Mouse (Mus musculus): ENCODE results near the gene Spty2d1.

GRCm38 (mm10) chr7:47020956-47021355 lies 12.7 kb upstream of the Spty2d1 start:
- TF ChIP-seq POLR2A (IDR thresholded peaks at IDR 0.05; ENCODE audit: low read depth, low read length) (no peak), CTCF (IDR thresholded peaks at IDR 0.05; ENCODE audit: extremely low read depth, insufficient read length, insufficient replicate concordance, low read depth, low read length) (no peak)

All from small intestine, adult 2 months (tissue).